Mouse (Mus musculus) MEL (cell line): ENCODE measurements around the gene Stx6.
A peak's percentile ranks its signal among the peaks of the same experiment; 100 is the strongest.

ENCODE experiments used
- CTCF ChIP-seq, 3 experiments: IDR thresholded peaks in 2 of 3; conservative IDR thresholded peaks in 1 of 3; 2 replicates each; pipeline ENCODE4 v1.5.1; 2011 to 2012; ENCODE audit warnings: low read length in 3 of 3, low read depth in 2 of 3, mild to moderate bottlenecking in 2 of 3, improper control_type of control experiment in 1 of 3, inconsistent platforms in 1 of 3, mixed read lengths in 1 of 3, moderate library complexity in 1 of 3; ENCODE audit not compliant: control insufficient read depth in 1 of 3, insufficient read depth in 1 of 3, poor library complexity in 1 of 3, severe bottlenecking in 1 of 3
- EP300 ChIP-seq, 2 experiments: IDR thresholded peaks; 2 replicates each; pipeline ENCODE4 v1.6.1; 2011; ENCODE audit warnings: improper control_type of control experiment in 2 of 2, low read length in 2 of 2, low read depth in 1 of 2, mild to moderate bottlenecking in 1 of 2
- GATA1 ChIP-seq: IDR thresholded peaks from 2 replicates; pipeline ENCODE4 v1.6.1; 2011; ENCODE audit warnings: low read depth, low read length, improper control_type of control experiment
- MAX ChIP-seq: IDR thresholded peaks from 2 replicates; pipeline ENCODE4 v1.6.1; 2011; ENCODE audit warnings: low read length, improper control_type of control experiment
- POLR2A ChIP-seq, 2 experiments: IDR thresholded peaks; 2 replicates each; pipeline ENCODE4 v1.6.1; 2011 to 2012; ENCODE audit warnings: low read length in 2 of 2, mild to moderate bottlenecking in 2 of 2, control low read depth in 1 of 2, improper control_type of control experiment in 1 of 2, low read depth in 1 of 2, moderate library complexity in 1 of 2; ENCODE audit not compliant: control insufficient read depth in 1 of 2, insufficient read depth in 1 of 2, poor library complexity in 1 of 2
- SIN3A ChIP-seq: IDR thresholded peaks from 2 replicates; pipeline ENCODE4 v1.6.1; 2012; ENCODE audit warnings: low read length, improper control_type of control experiment, inconsistent platforms
- TAL1 ChIP-seq: IDR thresholded peaks from 2 replicates; pipeline ENCODE4 v1.6.1; 2012; ENCODE audit warnings: mild to moderate bottlenecking, inconsistent platforms, low read length, moderate library complexity, mixed read lengths
- TBP ChIP-seq: IDR thresholded peaks from 2 replicates; pipeline ENCODE4 v1.8.0; 2011; ENCODE audit warnings: low read depth, low read length, improper control_type of control experiment

GRCm38 (mm10) chr1:155158141-155158969, at the start of gene Stx6:
- TF ChIP-seq TBP (no peak), TAL1 (no peak), CTCF (IDR thresholded peaks at IDR 0.05 in 2 of 3, conservative IDR thresholded peaks at IDR 0.05 in 1 of 3; ENCODE audit: control insufficient read depth in 1 of 3, insufficient read depth in 1 of 3, low read depth in 2 of 3, low read length in 3 of 3, poor library complexity in 1 of 3, severe bottlenecking in 1 of 3) (no peak), GATA1 (no peak), MAX (peak; percentile 93), POLR2A (IDR thresholded peaks at IDR 0.05; ENCODE audit: control insufficient read depth in 1 of 2, insufficient read depth in 1 of 2, low read depth in 1 of 2, low read length in 2 of 2, poor library complexity in 1 of 2) (peak; percentile 38 to 49; a peak in 2 of 4 replicates), EP300 (IDR thresholded peaks at IDR 0.05; ENCODE audit: low read depth in 1 of 2, low read length in 2 of 2) (no peak), SIN3A (no peak; the same call in 1 of the 2 replicates)
